Mouse (Mus musculus) forebrain, embryonic 10.5 days (tissue): ENCODE data around the gene Kcnh4. TPM values are rescaled to one million over a fixed set of nuclear protein-coding genes. Genes with fewer than 3 reads are reported as not detected.

Experiments
- DNase-seq: peaks from one replicate; pipeline ENCODE4 v3.0.0-alpha.2; 2017; ENCODE audit warnings: low spot score; ENCODE audit errors: extremely low spot score
- H3K27ac ChIP-seq: fragments of 300-500 bp; sonication (generic); 2 replicates; pipeline ENCODE4 v1.5.1; 2016; ENCODE audit warnings: mild to moderate bottlenecking
- H3K27me3 ChIP-seq: fragments of 300-500 bp; sonication (generic); 2 replicates; pipeline ENCODE4 v1.6.1; 2016; ENCODE audit warnings: mild to moderate bottlenecking; ENCODE audit not compliant: poor library complexity, severe bottlenecking
- H3K36me3 ChIP-seq: fragments of 300-500 bp; sonication (generic); replicated peaks from 2 replicates; pipeline ENCODE4 v1.6.1; 2016; ENCODE audit warnings: mild to moderate bottlenecking, moderate library complexity
- H3K4me1 ChIP-seq: fragments of 300-500 bp; sonication (generic); 2 replicates; pipeline ENCODE4 v1.6.1; 2016
- H3K4me3 ChIP-seq: fragments of 300-500 bp; sonication (generic); 2 replicates; pipeline ENCODE4 v1.5.1; 2016; ENCODE audit warnings: mild to moderate bottlenecking, moderate library complexity
- H3K9me3 ChIP-seq: fragments of 300-500 bp; sonication (generic); 2 replicates; pipeline ENCODE4 v1.6.1; 2016; ENCODE audit warnings: mild to moderate bottlenecking, moderate library complexity
- WGBS: fragments of 180-500 bp; shearing (Covaris S2); methylation state at CpG from one replicate; pipeline ENCODE4 v1.1.7; 2016; 5-methylcytosine and 5-hydroxymethylcytosine counted together
- polyA plus RNA-seq: library from polyadenylated mRNA; unstranded; fragments of >200 nt; fragmentation: Nextera tagmentation; extraction: Ambion mirVana; gene quantifications from 2 replicates; pipeline ENCODE4 v1.2.1, GENCODE M21; 2016

The Kcnh4 gene
- polyA plus RNA-seq, 1 experiment from 2014 or later = 0.78 TPM

DNA sequence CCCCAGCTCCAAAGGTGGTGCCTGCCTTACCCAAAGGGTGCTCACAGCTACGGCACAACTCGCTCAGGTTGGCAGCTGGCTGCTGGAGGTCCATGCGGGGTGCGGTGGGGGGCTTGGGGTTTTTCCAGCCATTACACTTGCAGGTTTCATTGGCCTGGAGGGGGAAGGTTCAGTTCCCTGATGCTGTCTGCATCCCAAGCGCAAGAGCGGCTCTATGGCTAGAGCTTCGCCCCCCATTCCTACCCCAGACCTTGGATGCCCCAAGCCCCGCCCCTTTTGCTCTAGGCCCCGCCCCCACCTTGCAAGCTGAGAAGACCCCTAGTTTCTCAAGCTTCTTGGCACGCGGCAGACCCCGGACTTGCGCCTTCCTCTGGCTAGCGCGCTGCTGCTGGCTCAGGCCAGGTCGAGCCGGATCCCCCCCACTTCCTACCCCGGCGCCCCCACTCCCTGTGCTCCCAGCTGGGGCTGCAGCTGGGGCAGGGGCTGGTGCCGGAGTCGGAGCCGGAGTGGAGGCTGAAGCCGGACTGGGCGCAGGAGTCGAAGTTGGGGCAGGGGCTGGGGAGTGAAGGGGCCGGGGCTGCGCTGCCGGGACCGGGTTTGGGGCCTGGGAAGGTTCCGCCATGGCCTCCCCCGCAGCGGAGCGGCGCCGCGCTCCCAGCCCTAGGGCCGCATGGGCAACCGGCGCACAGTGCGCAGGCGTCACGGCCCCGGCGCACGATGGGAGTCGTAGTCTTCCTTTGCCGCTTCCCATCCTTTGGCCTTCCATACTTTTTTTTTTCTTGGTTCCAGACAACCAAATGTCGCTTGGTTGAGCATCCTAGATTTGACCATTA lies 47.7 kb downstream of the Kcnh4 start, which contains the start of gene Kat2a:
Kat2a (minus strand) TSS at position 683 of the 833 bp plus-strand sequence.
- DNase-seq = peak; percentile 75
- Histone ChIP-seq H3K36me3 (peaks cover 62% of the 10 kb centered on the region), H3K27me3 (no peaks in the 10 kb centered on the region), H3K4me3 (peak within 1 kb of the TSS; percentile 99), H3K9me3 (no peaks in the 10 kb centered on the region), H3K27ac (peak within 1 kb of the TSS; percentile 99), H3K4me1 (peaks cover 53% of the 10 kb centered on the region)
- WGBS = 2% methylated on average over 48 of the region's 48 CpGs

DNA sequence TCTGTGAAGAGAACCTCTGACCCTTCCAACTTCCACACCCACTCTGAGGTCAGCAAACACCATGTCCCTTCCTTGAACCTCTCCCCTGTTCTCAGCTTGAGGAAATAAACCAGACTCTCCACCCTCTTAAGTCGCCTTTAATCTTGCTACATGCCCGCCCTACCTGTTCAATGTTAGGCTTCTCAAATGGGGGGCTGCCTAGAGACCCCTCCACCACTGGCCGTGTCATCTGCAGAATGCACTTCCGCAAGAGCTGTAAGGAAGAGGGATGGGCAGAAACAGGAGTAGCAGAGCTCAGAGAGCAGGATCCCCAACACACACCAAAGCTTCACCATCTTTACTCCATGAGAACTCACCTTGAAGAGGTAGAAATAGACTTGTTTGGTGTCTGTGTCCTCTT lies 48.8 kb downstream of the Kcnh4 start:
- Histone ChIP-seq H3K27ac (no peak overlapping the region), H3K4me3 (peak overlapping the region; percentile 99; the same call in 1 of the 2 replicates), H3K27me3 (no peaks in the 10 kb centered on the region), H3K4me1 (peaks cover 53% of the 10 kb centered on the region), H3K9me3 (no peaks in the 10 kb centered on the region), H3K36me3 (peaks cover 62% of the 10 kb centered on the region)
- no peak for DNase-seq
- 90% methylated on average over 4 of the region's 4 CpGs for WGBS

DNA sequence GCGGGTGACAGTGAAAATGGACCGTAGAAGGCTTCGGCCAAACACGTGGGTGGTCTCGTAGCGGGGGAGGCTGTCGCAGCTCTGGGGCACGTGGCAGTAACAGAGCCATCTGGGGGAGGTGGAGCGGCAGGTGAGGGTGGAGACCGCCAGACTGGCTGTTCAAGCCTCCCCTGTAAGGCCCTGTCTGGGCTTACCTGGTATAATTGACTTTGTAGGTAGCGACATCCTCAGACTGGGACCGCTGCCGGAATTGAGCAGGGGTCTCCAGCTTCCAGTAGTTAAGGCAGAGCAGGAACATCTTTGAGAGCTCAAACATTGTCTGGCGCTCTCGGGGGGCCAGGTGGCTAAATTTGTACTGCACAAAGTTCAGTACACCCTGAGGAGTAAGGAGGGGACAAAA lies 49.2 kb downstream of the Kcnh4 start:
- Histone ChIP-seq H3K27me3 (no peaks in the 10 kb centered on the region), H3K4me3 (no peak overlapping the region), H3K36me3 (peaks cover 62% of the 10 kb centered on the region), H3K9me3 (no peaks in the 10 kb centered on the region), H3K27ac (no peak overlapping the region), H3K4me1 (peaks cover 52% of the 10 kb centered on the region)
- WGBS = 94% methylated on average over 15 of the region's 15 CpGs
- no peak for DNase-seq

DNA sequence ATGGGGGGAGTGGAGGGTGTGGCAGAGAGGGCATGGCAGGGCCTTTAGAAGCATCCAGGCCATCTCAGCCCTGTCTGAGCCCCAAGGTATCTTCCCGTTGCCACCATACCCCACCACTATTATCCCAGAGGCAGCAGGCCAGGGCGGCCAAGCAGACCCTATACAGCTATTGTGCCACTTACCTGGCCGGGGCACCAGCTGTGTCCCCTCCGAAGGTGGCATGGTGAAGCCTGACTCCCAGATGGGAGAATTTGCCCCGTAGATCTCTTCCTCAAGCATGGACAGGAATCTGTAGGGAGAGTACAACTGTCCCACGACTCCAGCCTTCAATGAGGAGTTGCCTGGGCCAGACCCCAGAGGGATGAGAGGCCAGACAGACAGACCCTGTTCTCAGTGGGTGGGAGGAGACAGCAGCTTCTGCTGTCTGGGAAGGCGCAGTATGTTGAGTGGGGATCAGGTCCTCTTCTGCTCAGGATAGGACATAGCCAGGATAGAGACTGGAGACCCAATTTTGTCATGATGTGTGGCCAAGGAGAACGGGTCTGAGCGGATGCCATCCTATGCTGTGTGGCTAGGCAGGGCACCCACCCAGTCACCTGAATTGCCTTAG lies 50.4 kb downstream of the Kcnh4 start:
- H3K36me3 ChIP-seq = peaks cover 67% of the 10 kb centered on the region

DNA sequence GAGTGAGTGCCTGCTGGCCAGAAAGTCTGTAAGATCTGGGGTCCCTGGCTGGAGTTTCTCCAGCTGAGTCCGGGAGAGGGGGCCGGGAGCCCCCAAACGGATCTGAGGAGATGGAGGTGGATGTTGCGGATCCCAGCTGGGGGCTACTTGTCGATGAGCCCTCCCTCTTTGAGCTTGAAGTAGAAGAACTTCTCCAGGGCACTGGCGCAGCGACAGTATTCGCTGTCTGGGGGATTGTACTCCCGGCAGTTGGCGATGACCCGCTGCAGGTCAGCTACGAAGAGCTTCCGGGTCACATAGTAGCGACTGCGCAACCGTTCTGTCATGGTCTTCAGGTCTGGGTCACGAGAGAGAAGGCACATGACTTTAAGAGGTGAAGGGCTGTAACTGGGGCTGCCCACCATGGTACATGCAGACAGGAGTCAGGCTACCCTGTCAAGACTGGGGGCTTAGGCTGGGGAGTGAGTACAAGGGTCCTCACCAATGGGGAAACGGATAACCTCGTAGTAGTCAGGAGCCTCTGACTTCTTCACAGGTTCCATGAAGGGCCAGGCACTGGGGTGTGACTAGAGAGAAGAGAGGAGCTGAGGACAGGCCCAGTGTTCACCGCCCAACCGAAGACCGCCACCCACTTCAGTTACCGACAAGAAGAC lies 54.5 kb downstream of the Kcnh4 start:
- Histone ChIP-seq H3K9me3 (no peaks in the 10 kb centered on the region), H3K27me3 (peaks cover 13% of the 10 kb centered on the region), H3K36me3 (peaks cover 61% of the 10 kb centered on the region), H3K27ac (no peak overlapping the region), H3K4me3 (no peak overlapping the region), H3K4me1 (peaks cover 41% of the 10 kb centered on the region)
- no peak for DNase-seq
- 91% methylated on average over 23 of the region's 23 CpGs for WGBS

More for the DNA sequence above, 50.4 kb downstream of the Kcnh4 start:
- H3K27ac ChIP-seq = no peak overlapping the region
- H3K9me3 ChIP-seq = no peaks in the 10 kb centered on the region
- peaks cover 51% of the 10 kb centered on the region for H3K4me1 ChIP-seq
- WGBS = 95% methylated on average over 9 of the region's 9 CpGs
- no peak overlapping the region for H3K4me3 ChIP-seq
- DNase-seq = no peak
- H3K27me3 ChIP-seq = no peaks in the 10 kb centered on the region

DNA sequence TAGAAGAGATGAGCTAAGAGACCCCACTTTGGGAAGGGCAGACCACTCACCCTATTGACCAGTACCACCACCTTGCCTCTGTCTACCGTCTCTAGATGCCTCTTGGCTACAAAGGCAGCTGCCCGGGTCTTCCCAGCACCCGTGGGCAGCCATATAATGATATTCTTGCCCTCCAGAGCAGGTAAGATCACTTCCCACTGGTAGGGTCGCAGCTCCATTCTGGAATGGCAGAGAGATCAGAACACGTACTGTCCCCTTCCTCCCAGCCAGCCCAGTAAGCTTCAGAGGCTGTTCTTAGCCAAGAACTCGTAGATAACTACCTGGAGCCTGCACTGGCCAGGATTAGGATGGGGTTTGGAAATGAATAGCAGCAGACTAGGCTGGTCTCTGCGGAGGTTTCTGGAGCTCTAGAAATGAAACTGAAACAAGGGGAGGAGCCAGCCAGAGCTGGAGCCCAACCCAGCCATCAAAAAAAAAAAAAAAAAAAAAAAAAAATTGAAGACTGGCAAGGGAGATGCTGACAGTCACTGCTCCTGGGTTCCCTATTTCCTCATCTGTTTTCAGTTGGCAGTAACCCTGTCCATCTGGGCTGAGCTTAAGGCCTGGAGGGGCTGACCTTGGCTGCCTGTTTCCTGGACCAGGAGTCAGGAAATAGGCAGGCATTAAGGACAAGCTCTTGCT lies 55.8 kb downstream of the Kcnh4 start, which contains the start of gene Dhx58:
Dhx58 (minus strand) TSS at position 421 of the 681 bp plus-strand sequence.
- Histone ChIP-seq H3K4me3 (no peak within 1 kb of the TSS), H3K27me3 (peaks cover 17% of the 10 kb centered on the region), H3K4me1 (peaks cover 41% of the 10 kb centered on the region), H3K9me3 (no peaks in the 10 kb centered on the region), H3K36me3 (peaks cover 48% of the 10 kb centered on the region), H3K27ac (no peak within 1 kb of the TSS)
- no peak for DNase-seq
- 68% methylated on average over 7 of the region's 7 CpGs for WGBS

DNA sequence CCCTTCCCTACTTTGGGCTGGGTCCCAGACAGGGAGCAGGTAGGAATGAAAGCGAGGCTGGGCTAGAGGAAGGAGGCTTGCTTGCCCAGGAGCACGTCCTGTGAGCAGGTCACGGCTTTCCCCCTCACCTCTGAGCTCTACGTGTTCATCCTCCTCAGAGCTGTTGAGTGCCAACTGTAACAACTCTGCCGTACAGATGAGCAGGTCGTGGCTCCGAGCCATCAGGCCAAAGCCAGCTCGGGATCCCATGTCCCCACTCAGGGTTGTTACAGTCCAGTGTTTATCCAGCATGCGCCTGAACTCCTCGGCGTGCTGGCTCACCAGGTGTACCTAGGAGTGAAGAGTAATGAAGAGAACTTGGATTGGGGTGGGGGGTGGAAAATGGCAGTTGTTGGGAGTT lies 56.4 kb downstream of the Kcnh4 start:
- Histone ChIP-seq H3K36me3 (peaks cover 42% of the 10 kb centered on the region), H3K4me1 (peaks cover 41% of the 10 kb centered on the region), H3K27me3 (peaks cover 17% of the 10 kb centered on the region), H3K9me3 (no peaks in the 10 kb centered on the region), H3K27ac (no peak overlapping the region), H3K4me3 (no peak overlapping the region)
- DNase-seq = no peak
- WGBS = 73% methylated on average over 11 of the region's 11 CpGs

DNA sequence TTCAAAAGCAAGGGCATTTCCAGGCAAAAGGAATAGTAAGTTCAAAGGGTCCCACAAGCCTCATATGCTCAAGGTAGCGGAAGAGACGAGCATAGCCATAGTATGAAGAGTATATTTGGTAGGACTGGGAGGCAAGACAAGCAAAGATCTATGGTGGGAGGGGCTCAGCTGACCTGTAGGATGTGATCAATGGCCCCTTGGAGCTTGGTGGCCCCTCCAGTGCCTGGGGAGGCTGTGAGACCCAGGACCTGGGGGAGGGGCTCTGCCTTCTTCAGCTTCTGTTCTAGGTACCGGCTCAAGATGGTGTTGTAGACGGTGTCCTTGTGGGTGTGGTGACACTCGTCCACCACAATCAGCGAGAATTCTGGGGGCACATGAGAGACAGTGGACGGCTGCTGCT lies 56.8 kb downstream of the Kcnh4 start:
- WGBS = 48% methylated on average over 7 of the region's 7 CpGs
- Histone ChIP-seq H3K27ac (no peak overlapping the region), H3K4me3 (no peak overlapping the region)

DNA sequence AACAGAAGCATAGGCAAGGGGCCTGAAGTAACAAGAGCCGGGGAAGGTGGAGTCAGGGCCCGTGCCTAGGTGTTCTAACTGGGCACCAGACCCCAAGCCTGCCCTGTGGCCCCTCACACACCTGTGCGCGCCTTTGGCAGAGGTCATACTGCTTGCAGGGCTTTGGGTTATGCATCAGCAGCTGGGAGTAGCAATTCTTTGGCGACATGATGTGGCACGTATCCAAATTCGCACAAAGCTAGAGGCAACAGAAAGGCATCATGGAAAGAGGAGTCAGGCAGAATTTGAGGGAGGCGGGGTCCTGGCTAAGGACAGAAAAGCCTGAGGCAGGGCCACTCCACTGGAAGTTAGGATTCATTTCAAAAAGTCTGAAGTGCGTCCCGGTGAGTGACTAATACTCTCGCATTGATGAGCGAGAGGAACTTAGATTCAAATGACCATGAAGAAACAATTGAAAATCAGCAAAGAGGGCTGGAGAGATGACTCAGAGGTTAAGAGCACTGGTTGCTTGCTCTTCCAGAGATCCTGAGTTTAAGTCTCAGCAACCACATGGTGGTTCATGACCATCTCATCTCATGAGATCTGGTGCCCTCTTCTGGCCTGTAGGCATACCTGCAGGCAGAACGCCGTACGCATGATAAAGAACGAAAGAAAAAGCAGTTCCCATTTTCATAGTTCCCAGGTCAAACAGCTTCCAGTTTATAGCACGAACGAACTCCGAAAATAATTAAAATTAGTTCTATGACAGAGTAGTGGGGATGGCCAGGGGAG lies 57.5 kb downstream of the Kcnh4 start:
- Histone ChIP-seq H3K27me3 (peaks cover 17% of the 10 kb centered on the region), H3K4me3 (no peak overlapping the region), H3K4me1 (peaks cover 41% of the 10 kb centered on the region), H3K27ac (no peak overlapping the region), H3K36me3 (peaks cover 31% of the 10 kb centered on the region), H3K9me3 (no peaks in the 10 kb centered on the region)
- peak; percentile 59 for DNase-seq
- 39% methylated on average over 19 of the region's 19 CpGs for WGBS

More for the DNA sequence above, 56.8 kb downstream of the Kcnh4 start:
- no peaks in the 10 kb centered on the region for H3K9me3 ChIP-seq
- peaks cover 41% of the 10 kb centered on the region for H3K4me1 ChIP-seq
- H3K36me3 ChIP-seq = peaks cover 38% of the 10 kb centered on the region
- H3K27me3 ChIP-seq = peaks cover 17% of the 10 kb centered on the region
- DNase-seq = no peak

DNA sequence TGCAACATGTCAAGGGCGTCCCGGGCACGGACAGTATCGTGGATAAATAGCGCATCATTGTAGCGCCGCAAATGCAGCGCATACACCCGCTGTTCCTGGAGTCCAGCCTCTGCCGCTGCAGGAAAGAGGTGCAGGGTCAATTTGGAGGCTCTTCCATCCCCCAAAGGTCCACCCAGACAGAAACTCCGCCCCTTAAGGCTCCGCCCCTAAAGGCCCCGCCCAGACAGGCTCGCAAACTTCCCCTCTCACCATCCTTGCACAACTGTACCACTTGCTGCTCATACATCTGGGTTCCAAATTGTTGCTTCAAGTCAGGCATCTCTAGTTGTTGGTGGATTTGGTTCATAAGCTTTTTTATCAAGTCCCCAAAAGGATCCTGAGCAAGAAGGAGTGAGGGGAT lies 58.4 kb downstream of the Kcnh4 start:
- WGBS = 2% methylated on average over 14 of the region's 14 CpGs
- Histone ChIP-seq H3K27me3 (peaks cover 17% of the 10 kb centered on the region), H3K36me3 (peaks cover 22% of the 10 kb centered on the region), H3K4me3 (peak overlapping the region; percentile 37), H3K4me1 (peaks cover 41% of the 10 kb centered on the region), H3K27ac (no peak overlapping the region), H3K9me3 (no peaks in the 10 kb centered on the region)
- peak; percentile 55 for DNase-seq

DNA sequence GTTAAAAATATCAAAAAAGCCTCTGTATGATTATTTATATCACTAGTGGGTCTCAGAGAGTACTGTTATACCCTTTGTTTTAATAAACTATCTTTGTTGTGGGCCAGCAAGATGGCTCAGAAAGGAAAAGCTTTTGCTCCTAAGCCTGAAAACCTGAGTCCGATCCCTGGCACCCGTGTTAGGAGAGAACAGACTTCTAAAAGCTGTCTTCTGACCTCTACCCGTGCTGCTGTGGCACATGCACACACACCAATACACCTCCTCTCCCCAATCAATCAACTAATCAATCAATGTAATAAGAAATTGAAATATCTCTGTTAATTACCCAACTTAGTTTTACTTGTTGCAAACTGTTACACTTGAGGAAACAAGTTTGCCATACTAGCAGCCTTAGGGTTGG lies 59.0 kb downstream of the Kcnh4 start:
- H3K4me3 ChIP-seq = peak overlapping the region; percentile 37
- no peak overlapping the region for H3K27ac ChIP-seq
- WGBS = 79% methylated on average over 3 of the region's 3 CpGs
- peaks cover 16% of the 10 kb centered on the region for H3K36me3 ChIP-seq
- peaks cover 17% of the 10 kb centered on the region for H3K27me3 ChIP-seq
- peaks cover 41% of the 10 kb centered on the region for H3K4me1 ChIP-seq
- DNase-seq = no peak
- H3K9me3 ChIP-seq = no peaks in the 10 kb centered on the region

DNA sequence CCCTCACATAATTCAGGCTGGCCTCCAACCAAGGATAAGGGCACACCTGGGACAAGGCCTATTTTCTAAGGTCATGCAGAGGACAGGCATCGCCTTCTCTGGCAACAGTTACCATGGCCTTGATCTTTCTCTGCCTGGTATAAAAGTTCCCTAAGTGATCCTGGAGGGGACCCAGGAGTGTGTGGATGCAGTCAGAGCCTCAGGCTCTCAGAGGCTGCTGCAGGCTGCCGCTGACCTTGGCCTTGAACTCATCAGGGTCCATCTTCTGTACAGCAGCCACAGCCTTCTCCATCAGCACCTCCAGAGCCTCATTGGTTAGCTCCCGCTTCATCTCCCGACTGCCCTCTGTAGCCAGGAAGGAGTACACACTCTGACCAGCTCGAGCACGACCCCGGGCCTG lies 61.8 kb downstream of the Kcnh4 start:
- DNase-seq = no peak
- Histone ChIP-seq H3K4me3 (no peak overlapping the region), H3K36me3 (no peaks in the 10 kb centered on the region), H3K27ac (no peak overlapping the region), H3K4me1 (peaks cover 24% of the 10 kb centered on the region), H3K27me3 (peaks cover 22% of the 10 kb centered on the region), H3K9me3 (no peaks in the 10 kb centered on the region)
- WGBS = 80% methylated on average over 7 of the region's 7 CpGs
